Mouse (Mus musculus) cerebellum, postnatal 36 days (tissue): Measurements from ENCODE around the gene Dennd2a.

ENCODE experiments used
- DNase-seq, 2 experiments: peaks; one replicate each; pipeline ENCODE4 v3.0.0; 2021 to 2022; ENCODE audit warnings: mixed read lengths in 2 of 2

Gene Dennd2a

GRCm38 (mm10) chr6:39515040-39515738, 42.5 kb downstream of the Dennd2a start:
- DNase-seq, result peak; percentile 36 to 40

- no peak for DNase-seq
Observed at GRCm38 (mm10) chr6:39503476-39503875, 54.2 kb downstream of the Dennd2a start.

DNA sequence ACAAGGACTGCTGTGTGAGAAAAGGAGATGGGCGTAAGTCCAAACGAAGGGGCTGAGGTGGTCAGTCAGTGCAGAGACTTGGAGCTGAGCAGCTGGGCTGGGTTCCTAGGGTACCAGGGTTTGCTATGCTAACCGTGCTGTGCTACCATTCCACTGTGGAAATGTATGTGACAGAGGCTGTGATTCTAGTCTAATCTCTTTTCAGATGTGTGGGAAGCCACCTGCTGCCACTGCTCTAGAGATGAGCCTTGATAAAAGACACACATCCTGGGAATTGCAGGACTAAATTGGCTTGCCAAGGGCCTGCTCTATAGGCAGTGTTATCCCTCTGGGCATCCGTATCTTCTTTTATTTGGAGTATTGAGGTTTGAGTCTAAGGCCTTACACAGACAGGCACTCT, 60.5 kb downstream of the Dennd2a start:
- no peak for DNase-seq

DNA sequence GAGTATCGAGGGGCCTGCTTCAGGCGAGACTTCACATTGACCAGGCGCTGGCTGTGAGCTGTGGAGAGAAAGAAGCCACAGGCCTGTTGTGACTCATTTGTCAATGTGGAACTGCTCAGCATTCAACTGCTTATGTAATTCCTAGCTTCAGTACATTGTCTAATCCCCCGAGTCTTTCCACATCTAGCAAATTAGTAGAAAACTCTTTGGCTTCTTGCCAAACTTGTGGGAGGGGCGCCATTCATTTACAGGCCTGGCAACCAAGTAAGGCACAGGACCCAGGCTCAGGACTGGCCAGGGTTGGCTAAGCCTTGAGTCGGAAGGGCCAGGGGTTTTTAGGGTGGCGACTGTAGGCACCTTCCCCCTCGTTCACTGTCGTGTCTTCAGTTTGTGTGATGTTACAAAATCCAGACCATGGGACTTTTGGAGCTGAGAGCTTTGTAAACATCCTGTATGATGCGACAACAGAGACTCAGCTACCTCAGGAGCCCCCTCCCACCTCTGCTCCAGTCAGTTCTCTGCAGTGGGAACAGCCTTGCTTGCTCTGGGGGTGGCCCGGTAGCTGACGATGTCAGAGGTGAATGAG, 64.4 kb downstream of the Dennd2a start:
- DNase-seq, result no peak

DNA sequence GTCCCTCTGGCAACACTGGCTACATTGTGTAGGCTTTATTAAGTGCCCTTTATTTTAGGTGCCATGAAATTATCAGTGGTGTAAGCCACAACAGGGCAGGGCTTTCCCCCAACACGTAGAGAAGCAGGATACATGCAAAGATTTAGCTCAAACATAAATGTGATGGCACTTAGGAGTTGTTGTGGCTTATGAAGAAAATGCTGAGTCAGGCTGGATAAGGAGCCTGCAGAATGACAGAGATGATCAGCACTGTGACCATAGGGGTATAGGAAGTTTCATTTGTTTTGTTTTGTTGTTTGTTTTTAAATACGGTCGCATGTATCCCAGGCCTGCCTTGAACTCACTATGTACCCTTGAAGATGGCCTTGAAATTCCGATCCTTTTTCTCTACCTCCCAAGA, 65.5 kb downstream of the Dennd2a start:
- DNase-seq, result no peak

DNA sequence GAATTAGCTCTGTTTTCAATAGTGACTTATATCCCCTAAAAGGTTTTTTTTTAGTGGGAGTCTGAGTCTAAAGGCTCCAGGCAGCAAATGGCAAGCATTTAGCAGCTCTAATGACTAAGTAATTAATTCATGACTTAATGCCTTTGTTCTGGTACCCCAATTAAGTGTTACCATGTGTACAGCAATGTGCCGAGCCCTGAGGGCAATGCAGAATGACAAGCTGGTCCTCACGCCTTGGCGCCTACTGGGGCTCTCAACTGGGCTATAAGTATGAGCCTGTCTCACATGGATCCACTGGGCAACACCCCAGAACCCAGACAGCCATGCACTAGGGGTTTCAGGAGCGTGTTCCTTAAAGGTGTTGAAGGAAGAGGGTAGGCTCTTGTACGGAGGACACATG, 66.5 kb downstream of the Dennd2a start:
- no peak for DNase-seq

- no peak for DNase-seq
Observed at GRCm38 (mm10) chr6:39488292-39488691, 69.4 kb downstream of the Dennd2a start.

DNA sequence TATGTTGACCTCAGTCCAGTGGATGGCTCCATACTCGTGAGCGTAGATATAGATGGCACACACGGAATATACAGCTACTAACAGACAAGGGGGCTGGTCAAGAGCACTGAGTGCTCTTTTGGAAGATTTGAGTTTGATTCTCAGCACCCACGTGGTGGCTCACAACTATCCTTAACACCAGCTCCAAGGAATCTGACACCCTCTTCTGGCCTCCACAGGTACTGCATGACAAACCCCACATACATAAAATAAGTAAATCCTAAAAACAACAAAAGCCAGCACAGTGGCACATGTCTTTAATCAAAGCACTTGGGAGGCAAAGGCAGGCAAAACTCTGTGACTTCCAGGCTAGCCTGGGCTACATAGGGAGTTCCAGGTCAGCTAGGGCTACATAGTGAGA, 74.0 kb downstream of the Dennd2a start:
- DNase-seq, result no peak

- DNase-seq, result peak; percentile 21 to 33
Observed at GRCm38 (mm10) chr6:39478509-39479150, 79.0 kb downstream of the Dennd2a start.

DNA sequence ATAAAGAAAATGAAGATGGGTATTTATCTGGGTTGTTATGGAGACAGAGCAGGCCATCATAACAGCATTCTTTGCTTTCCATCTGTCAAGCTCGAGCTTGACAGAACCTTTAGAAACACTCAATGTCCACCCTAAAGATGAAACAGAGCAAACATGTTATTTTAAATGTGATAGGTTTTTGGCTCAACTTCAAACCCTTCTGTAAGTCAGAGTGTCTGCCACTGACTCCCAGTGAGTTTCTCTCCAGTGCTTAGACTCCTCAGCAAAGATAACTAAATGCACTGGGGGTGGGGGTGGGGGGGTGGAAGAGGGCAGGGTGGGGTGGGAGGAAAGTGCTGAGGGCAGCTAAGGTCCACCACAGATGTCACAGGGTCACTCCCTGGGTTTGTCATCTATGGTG, 81.0 kb downstream of the Dennd2a start:
- DNase-seq, result no peak

- no peak for DNase-seq
Observed at GRCm38 (mm10) chr6:39474424-39474823, 83.2 kb downstream of the Dennd2a start.

GRCm38 (mm10) chr6:39472837-39473236, 84.8 kb downstream of the Dennd2a start:
- no peak for DNase-seq

DNA sequence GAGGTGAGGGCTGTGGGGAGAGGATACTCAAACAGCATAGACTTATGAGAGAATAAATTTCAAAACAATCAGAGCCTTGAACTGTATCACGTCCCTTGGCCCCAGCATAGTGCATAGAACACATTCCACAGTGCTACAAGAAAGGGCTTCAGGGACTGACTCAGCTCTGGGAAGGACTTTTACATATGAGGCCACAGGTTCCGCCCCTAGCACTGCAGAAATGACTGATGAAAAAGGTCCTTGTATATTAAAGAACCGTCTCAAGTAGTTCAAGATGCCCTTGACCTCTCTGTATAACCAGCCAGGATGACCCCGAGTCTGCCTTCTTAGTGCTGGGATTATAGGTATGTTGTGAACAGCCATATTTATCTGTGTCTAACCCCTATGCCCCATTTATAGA, 85.4 kb downstream of the Dennd2a start:
- DNase-seq, result no peak

- DNase-seq, result no peak
Observed at GRCm38 (mm10) chr6:39470076-39470475, 87.6 kb downstream of the Dennd2a start.

- no peak for DNase-seq
Observed at GRCm38 (mm10) chr6:39469427-39469826, 88.2 kb downstream of the Dennd2a start.

GRCm38 (mm10) chr6:39462621-39463538, 94.8 kb downstream of the Dennd2a start:
- DNase-seq, result peak; percentile 83 to 89

DNA sequence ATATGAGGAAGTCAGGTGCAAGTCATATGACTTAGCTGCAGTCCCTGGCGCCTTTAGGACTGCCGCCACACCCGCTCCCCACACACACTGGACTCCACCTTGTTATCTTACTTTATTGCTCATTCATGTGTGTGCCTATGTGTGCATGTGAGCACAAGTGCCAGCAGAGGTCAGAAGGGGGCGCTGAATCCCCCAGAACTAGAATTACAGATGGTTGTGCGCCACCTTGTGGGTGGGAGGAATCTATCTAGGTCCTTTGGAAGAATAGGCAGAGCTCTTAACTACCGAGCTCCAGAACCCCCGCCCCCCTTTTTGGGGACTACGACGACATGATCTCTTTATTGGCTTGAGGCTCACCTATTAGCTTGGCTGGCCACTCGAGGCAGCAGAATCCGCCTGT, 97.6 kb downstream of the Dennd2a start:
- no peak for DNase-seq

DNA sequence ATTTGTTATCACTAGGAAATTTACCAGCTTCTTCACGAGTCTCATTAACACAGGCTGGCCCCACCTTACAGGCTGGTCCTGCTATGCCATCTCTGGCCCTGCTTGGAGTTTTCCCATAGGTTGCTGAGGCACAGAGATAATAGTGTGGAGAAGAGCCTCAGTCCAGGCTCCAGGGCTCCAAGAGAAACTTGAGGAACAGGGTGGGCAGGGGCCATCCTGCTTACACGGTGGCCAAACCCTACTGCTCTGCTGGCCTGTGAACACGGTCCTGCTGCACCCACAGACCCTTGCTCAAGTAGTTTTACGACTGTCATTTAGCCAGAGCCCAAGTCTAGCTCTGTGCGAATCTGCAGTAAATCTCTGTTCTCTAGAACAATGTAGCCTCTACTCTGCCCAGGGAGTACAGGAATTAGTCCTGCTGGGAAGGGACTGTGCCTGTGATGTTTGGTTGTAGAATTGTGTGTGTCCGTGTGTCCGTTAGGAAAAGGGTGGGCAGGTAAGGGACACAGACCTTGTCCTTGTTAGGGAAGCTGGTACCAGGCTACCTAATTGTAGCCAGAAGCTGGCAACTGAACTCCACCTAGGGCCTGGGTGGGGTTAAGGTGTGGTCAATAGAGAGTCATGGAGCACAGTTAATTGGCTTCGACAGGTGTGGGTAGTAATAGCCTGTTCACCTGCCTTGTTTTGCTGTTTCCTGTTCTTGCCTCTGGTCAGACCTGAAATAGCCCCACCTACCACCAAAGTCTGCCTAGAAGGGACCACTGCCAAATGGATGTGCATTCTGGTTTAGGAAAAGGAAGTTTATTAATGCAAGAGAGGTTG, 102.1 kb downstream of the Dennd2a start:
- no peak for DNase-seq

DNA sequence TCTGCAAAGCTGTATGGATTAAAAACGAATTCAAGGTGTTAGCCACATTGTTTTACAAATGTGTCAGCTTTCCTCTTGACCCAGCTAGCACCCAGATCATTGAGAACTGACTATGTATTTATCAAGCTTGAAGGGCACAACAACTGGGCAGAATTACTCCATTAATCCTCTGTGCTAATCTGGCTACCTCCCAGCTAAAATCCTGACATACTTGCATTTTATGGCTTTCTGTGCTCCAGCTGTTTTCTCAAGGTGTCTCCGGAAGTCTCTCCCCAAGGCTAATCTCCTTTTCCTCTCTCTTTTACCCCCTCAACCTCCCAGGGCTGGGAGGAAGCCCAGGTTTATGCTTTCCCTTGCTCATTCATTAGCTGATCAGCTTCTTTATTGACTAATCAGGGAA, 103.1 kb downstream of the Dennd2a start:
- no peak for DNase-seq

- DNase-seq, result no peak
Observed at GRCm38 (mm10) chr6:39453564-39453963, 104.1 kb downstream of the Dennd2a start.

- DNase-seq, result no peak
Observed at GRCm38 (mm10) chr6:39451033-39451432, 106.6 kb downstream of the Dennd2a start.

GRCm38 (mm10) chr6:39450580-39450979, 107.1 kb downstream of the Dennd2a start:
- DNase-seq, result no peak
